8 mouse cellular contexts compared by ENCODE assay signal in the genomic region with DNA sequence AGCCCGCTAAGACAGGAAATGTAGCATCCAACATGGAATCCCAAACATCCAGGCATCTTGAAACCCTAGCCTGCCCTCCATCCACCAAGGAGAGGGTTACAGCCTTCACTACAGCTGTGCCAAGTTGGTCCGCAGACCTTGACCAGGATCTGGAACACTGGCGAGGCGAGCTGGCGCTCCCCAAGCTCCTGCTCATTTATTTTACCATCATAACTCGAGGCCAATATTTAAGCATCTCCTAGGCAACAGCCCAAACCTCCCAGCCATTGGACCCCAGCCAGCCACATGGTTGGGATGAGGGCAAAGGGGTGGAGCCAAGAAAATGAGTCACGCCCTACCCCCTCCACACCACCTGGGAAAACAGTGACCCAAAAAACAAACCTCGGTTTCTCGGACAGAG. TPM values are rescaled to one million over a fixed set of nuclear protein-coding genes. Genes with fewer than 3 reads are reported as not detected.
DNase-seq lines count a peak whose midpoint lies in the region; ATAC-seq and TF ChIP-seq lines count a peak whose summit lies in the region.

No protein-coding gene starts in this region.

- no peak overlapping the region for H3K9ac ChIP-seq in kidney, postnatal 0 days (ENCODE audit: low read depth, low read length)

- DNase-seq in left cerebral cortex, postnatal 4 days = peak; percentile 83
- DNase-seq in left cerebral cortex, adult 2 months (ENCODE audit: extremely low spot score in 1 of 2, low spot score in 2 of 2) = no peak
- DNase-seq in cerebellum, adult 11 months = peak; percentile 30
- peak; percentile 68 for DNase-seq in gastrocnemius, postnatal 25 days
- DNase-seq in kidney, postnatal 0 days (ENCODE audit: low spot score) = peak; percentile 53
- peak; percentile 77 for DNase-seq in ovary, postnatal 14 days (ENCODE audit: low spot score)
- no peak for DNase-seq in T-cell, adult 2 months (ENCODE audit: low spot score)
- DNase-seq in left cerebral cortex, adult 8-10 months (ENCODE audit: low spot score in 2 of 2) = no peak

- H3K9me3 ChIP-seq in kidney, postnatal 0 days (replicated peaks; ENCODE audit: low read length) = no peaks in the 10 kb centered on the region

- no peak overlapping the region for H3K4me3 ChIP-seq in left cerebral cortex, adult 2 months
- H3K4me3 ChIP-seq in kidney, postnatal 0 days (replicated peaks; ENCODE audit: low read depth, low read length) = no peak overlapping the region

- no peak for TF ChIP-seq CTCF in left cerebral cortex, adult 2 months (IDR thresholded peaks at IDR 0.05)
- TF ChIP-seq CTCF in kidney, postnatal 0 days (IDR thresholded peaks at IDR 0.05; ENCODE audit: low read depth) = no peak

- ATAC-seq in kidney, postnatal 0 days (replicated peaks; ENCODE audit: low FRiP score, low read depth) = peak; percentile 58; the same call in 1 of the 2 replicates

- H3K36me3 ChIP-seq in kidney, postnatal 0 days (ENCODE audit: insufficient read depth, low read length) = no peaks in the 10 kb centered on the region

- intact Hi-C loops in left cerebral cortex, postnatal 4 days (cut with DNase I) = no loop called here
- intact Hi-C loops in left cerebral cortex, adult 2 months (cut with DNase I) = no loop called here

- WGBS in kidney, postnatal 0 days = 22% methylated on average over 9 of the region's 9 CpGs

- H3K4me2 ChIP-seq in kidney, postnatal 0 days (ENCODE audit: low read length) = peak overlapping the region; percentile 22; the same call in 1 of the 2 replicates

- peaks cover 9% of the 10 kb centered on the region; the same call in 1 of the 2 replicates for H3K4me1 ChIP-seq in kidney, postnatal 0 days (replicated peaks; ENCODE audit: insufficient read depth, low read length)

- H3K27me3 ChIP-seq in kidney, postnatal 0 days (ENCODE audit: insufficient read depth, low read length) = no peaks in the 10 kb centered on the region

- H3K27ac ChIP-seq in left cerebral cortex, adult 2 months = no peak overlapping the region
- H3K27ac ChIP-seq in kidney, postnatal 0 days = no peak overlapping the region

RNA-seq across cellular contexts. Expression of gene Slc25a33, which starts 48.0 kb away (rescaled TPM):
- total RNA-seq in left cerebral cortex, postnatal 4 days (2021) = 10 to 100 TPM; 18.6 to 19.4 TPM
- 10 to 100 TPM; 25.9 to 30.2 TPM for total RNA-seq in left cerebral cortex, adult 2 months (2021)
- 10 to 100 TPM; 10.4 TPM for total RNA-seq in gastrocnemius, postnatal 25 days (2021)
- 15.1 and 15.2 TPM in 2 replicates for polyA plus RNA-seq in kidney, postnatal 0 days (2015; fragmentation: Nextera tagmentation; extraction: Ambion mirVana)
- 10 to 100 TPM; 31.9 to 33.7 (median 32.4) TPM for total RNA-seq in left cerebral cortex, adult 8-10 months (2022)

Comparison
In these comparisons a context has a peak if more than half of its experiments do, and no peak if none do; other contexts are left out.
1. DNase-seq: peak in left cerebral cortex, postnatal 4 days (single experiment), cerebellum, adult 11 months (single experiment), gastrocnemius, postnatal 25 days (single experiment), kidney, postnatal 0 days (single experiment) and ovary, postnatal 14 days (single experiment); none in left cerebral cortex, adult 2 months (0 of 2), T-cell, adult 2 months (single experiment) and left cerebral cortex, adult 8-10 months (0 of 2).